Mouse (Mus musculus): Measurements from ENCODE around the gene Chd3.

The Chd3 gene

GRCm38 (mm10) chr11:69390400-69391034 is 21.3 kb upstream of the Chd3 start:
- in situ Hi-C loops (cut with MboI; ENCODE audit: low sequenced_read_pairs), result no loop called here

GRCm38 (mm10) chr11:69389531-69390399 is 20.6 kb upstream of the Chd3 start:
- in situ Hi-C loops (cut with MboI; ENCODE audit: low sequenced_read_pairs), result no loop called here

GRCm38 (mm10) chr11:69388680-69389079 is 19.5 kb upstream of the Chd3 start:
- in situ Hi-C loops (cut with MboI; ENCODE audit: low sequenced_read_pairs), result no loop called here

GRCm38 (mm10) chr11:69386758-69387157 is 17.6 kb upstream of the Chd3 start:
- in situ Hi-C loops (cut with MboI; ENCODE audit: low sequenced_read_pairs), result no loop called here

- in situ Hi-C loops (cut with MboI; ENCODE audit: low sequenced_read_pairs), result loop anchor here (5.0 kb wide), 1 partner anchor 128 kb away; no protein-coding TSS in a partner anchor
Observed at GRCm38 (mm10) chr11:69384979-69385378, 15.8 kb upstream of the Chd3 start.

- in situ Hi-C loops (cut with MboI; ENCODE audit: low sequenced_read_pairs), result loop anchor here (5.0 kb wide), 1 partner anchor 125 kb away; no protein-coding TSS in a partner anchor
Observed at GRCm38 (mm10) chr11:69382478-69383105, 13.4 kb upstream of the Chd3 start.

GRCm38 (mm10) chr11:69381356-69381755 is 12.2 kb upstream of the Chd3 start:
- in situ Hi-C loops (cut with MboI; ENCODE audit: low sequenced_read_pairs), result loop anchor here (5.0 kb wide), 1 partner anchor 124 kb away; no protein-coding TSS in a partner anchor

GRCm38 (mm10) chr11:69379600-69379999 is 10.4 kb upstream of the Chd3 start:
- in situ Hi-C loops (cut with MboI; ENCODE audit: low sequenced_read_pairs), result no loop called here

- in situ Hi-C loops (cut with MboI; ENCODE audit: low sequenced_read_pairs), result no loop called here
Observed at GRCm38 (mm10) chr11:69377766-69378165, 8.6 kb upstream of the Chd3 start.

GRCm38 (mm10) chr11:69375646-69376045 is 6.4 kb upstream of the Chd3 start:
- in situ Hi-C loops (cut with MboI; ENCODE audit: low sequenced_read_pairs), result no loop called here

GRCm38 (mm10) chr11:69373223-69373965 is 4.2 kb upstream of the Chd3 start:
- in situ Hi-C loops (cut with MboI; ENCODE audit: low sequenced_read_pairs), result no loop called here

GRCm38 (mm10) chr11:69372780-69373170 is 3.6 kb upstream of the Chd3 start:
- in situ Hi-C loops (cut with MboI; ENCODE audit: low sequenced_read_pairs), result no loop called here

GRCm38 (mm10) chr11:69372056-69372779 is 3.0 kb upstream of the Chd3 start:
- in situ Hi-C loops (cut with MboI; ENCODE audit: low sequenced_read_pairs), result no loop called here

GRCm38 (mm10) chr11:69371601-69372000 is 2.4 kb upstream of the Chd3 start:
- in situ Hi-C loops (cut with MboI; ENCODE audit: low sequenced_read_pairs), result no loop called here

- in situ Hi-C loops (cut with MboI; ENCODE audit: low sequenced_read_pairs), result no loop called here
Observed at GRCm38 (mm10) chr11:69370817-69371215, 1.6 kb upstream of the Chd3 start.

- in situ Hi-C loops (cut with MboI; ENCODE audit: low sequenced_read_pairs), result no loop called here
Observed at GRCm38 (mm10) chr11:69369990-69370816, 997 bp upstream of the Chd3 start.

- in situ Hi-C loops (cut with MboI; ENCODE audit: low sequenced_read_pairs), result no loop called here
Observed at GRCm38 (mm10) chr11:69368356-69369214, 621 bp downstream of the Chd3 start.

- in situ Hi-C loops (cut with MboI; ENCODE audit: low sequenced_read_pairs), result no loop called here
Observed at GRCm38 (mm10) chr11:69367616-69368355, 1.4 kb downstream of the Chd3 start.
